In genomic region chr2:28611407-28611787, GRCm38 (mm10) we compare ENCODE assay signal across 22 mouse cellular contexts. TPM values are rescaled to one million over a fixed set of nuclear protein-coding genes. Genes with fewer than 3 reads are reported as not detected.
DNase-seq lines count a peak whose midpoint lies in the region; ATAC-seq and TF ChIP-seq lines count a peak whose summit lies in the region.
"Had no signal": no experiment of that assay in that cellular context is flagged by ENCODE, and none has a peak within 500 bp of the region (broad histone marks: within the 10 kb centered on the region; RNA-seq: fewer than 3 reads in every experiment).

No protein-coding gene starts in this region.

- H3K27ac ChIP-seq in forebrain, embryonic 10.5 days: 0 out of 2 replicates have a peak overlapping the region, but pooled peaks have one; percentile 15
- H3K27ac ChIP-seq in forebrain, embryonic 15.5 days (replicated peaks): no peak overlapping the region
- peak overlapping the region; percentile 90 for H3K27ac ChIP-seq in liver, embryonic 12.5 days
- H3K27ac ChIP-seq in intestine, embryonic 15.5 days: no peak overlapping the region
- H3K27ac ChIP-seq: embryonic facial prominence, embryonic 13.5 days; forebrain, embryonic 13.5 days; heart, adult 2 months; heart, embryonic 15.5 days; hindbrain, embryonic 13.5 days; hindbrain, postnatal 0 days had no signal

- TF ChIP-seq CTCF in E14TG2a.4 (conservative IDR thresholded peaks at IDR 0.05; ENCODE audit: low read length): no peak

- H3K4me2 ChIP-seq in forebrain, embryonic 15.5 days (replicated peaks): no peak overlapping the region
- no peak overlapping the region; the same call in 1 of the 2 replicates for H3K4me2 ChIP-seq in liver, embryonic 12.5 days
- H3K4me2 ChIP-seq in intestine, embryonic 15.5 days (replicated peaks): no peak overlapping the region
- H3K4me2 ChIP-seq: embryonic facial prominence, embryonic 13.5 days; forebrain, embryonic 13.5 days; heart, embryonic 11.5 days; heart, embryonic 15.5 days; hindbrain, embryonic 13.5 days had no signal

- no peaks in the 10 kb centered on the region for H3K9me3 ChIP-seq in forebrain, embryonic 10.5 days
- H3K9me3 ChIP-seq in forebrain, embryonic 15.5 days: no peaks in the 10 kb centered on the region
- H3K9me3 ChIP-seq in E14TG2a.4 (ENCODE audit: low read length): no peaks in the 10 kb centered on the region
- no peaks in the 10 kb centered on the region for H3K9me3 ChIP-seq in liver, embryonic 12.5 days (replicated peaks)
- H3K9me3 ChIP-seq in intestine, embryonic 15.5 days: no peaks in the 10 kb centered on the region
- H3K9me3 ChIP-seq: embryonic facial prominence, embryonic 13.5 days; forebrain, embryonic 13.5 days; heart, embryonic 15.5 days; hindbrain, embryonic 13.5 days had no signal

- H3K4me3 ChIP-seq in forebrain, embryonic 10.5 days: no peak overlapping the region
- no peak overlapping the region for H3K4me3 ChIP-seq in forebrain, embryonic 15.5 days
- H3K4me3 ChIP-seq in E14TG2a.4 (replicated peaks; ENCODE audit: low read length): peak overlapping the region; percentile 37; the same call in 1 of the 2 replicates
- no peak overlapping the region for H3K4me3 ChIP-seq in liver, embryonic 12.5 days
- H3K4me3 ChIP-seq in intestine, embryonic 15.5 days (replicated peaks): no peak overlapping the region
- H3K4me3 ChIP-seq: embryonic facial prominence, embryonic 13.5 days; forebrain, embryonic 13.5 days; heart, adult 2 months; heart, embryonic 15.5 days; hindbrain, embryonic 13.5 days had no signal

- no peak for DNase-seq in forebrain, embryonic 10.5 days (ENCODE audit: extremely low spot score, low spot score)
- no peak for DNase-seq in kidney, postnatal 14 days
- DNase-seq: adrenal gland, adult 2 months; adrenal gland, postnatal 25 days; B cell, adult 2 months; heart, adult 2 months; heart, postnatal 36 days had no signal

- no peak for ATAC-seq in forebrain, embryonic 15.5 days (replicated peaks)
- ATAC-seq in liver, embryonic 12.5 days: no peak
- ATAC-seq in megakaryocyte, adult 5-6 weeks (ENCODE audit: poor library complexity, severe bottlenecking): peak; percentile 40; the same call in 1 of the 2 replicates
- ATAC-seq in intestine, embryonic 15.5 days: no peak
- ATAC-seq: CD4-positive, CD25-positive, alpha-beta regulatory T cell, adult 4 months; forebrain, embryonic 13.5 days had no signal

- H3K27me3 ChIP-seq in forebrain, embryonic 10.5 days (ENCODE audit: poor library complexity, severe bottlenecking): no peaks in the 10 kb centered on the region
- H3K27me3 ChIP-seq in forebrain, embryonic 15.5 days: no peaks in the 10 kb centered on the region
- H3K27me3 ChIP-seq in E14TG2a.4 (ENCODE audit: insufficient read depth, low read length): peaks cover 40% of the 10 kb centered on the region
- no peaks in the 10 kb centered on the region for H3K27me3 ChIP-seq in liver, embryonic 12.5 days (replicated peaks)
- H3K27me3 ChIP-seq in intestine, embryonic 15.5 days (replicated peaks): no peaks in the 10 kb centered on the region
- H3K27me3 ChIP-seq: embryonic facial prominence, embryonic 13.5 days; forebrain, embryonic 13.5 days had no signal

- H3K36me3 ChIP-seq in forebrain, embryonic 10.5 days (replicated peaks): no peaks in the 10 kb centered on the region
- no peaks in the 10 kb centered on the region for H3K36me3 ChIP-seq in forebrain, embryonic 15.5 days
- H3K36me3 ChIP-seq in E14TG2a.4 (ENCODE audit: insufficient read depth, low read length): no peaks in the 10 kb centered on the region
- peaks cover 89% of the 10 kb centered on the region for H3K36me3 ChIP-seq in liver, embryonic 12.5 days
- no peaks in the 10 kb centered on the region for H3K36me3 ChIP-seq in intestine, embryonic 15.5 days
- H3K36me3 ChIP-seq: embryonic facial prominence, embryonic 13.5 days; heart, embryonic 15.5 days; hindbrain, embryonic 13.5 days had no signal

- H3K4me1 ChIP-seq in forebrain, embryonic 10.5 days: peaks cover 22% of the 10 kb centered on the region
- H3K4me1 ChIP-seq in forebrain, embryonic 15.5 days: no peaks in the 10 kb centered on the region
- peaks cover 64% of the 10 kb centered on the region for H3K4me1 ChIP-seq in E14TG2a.4 (replicated peaks; ENCODE audit: low read depth, low read length)
- H3K4me1 ChIP-seq in liver, embryonic 12.5 days: peaks cover 99% of the 10 kb centered on the region
- H3K4me1 ChIP-seq in intestine, embryonic 15.5 days (replicated peaks): peaks cover 4% of the 10 kb centered on the region; the same call in 1 of the 2 replicates
- H3K4me1 ChIP-seq: forebrain, embryonic 13.5 days had no signal

- WGBS in forebrain, embryonic 10.5 days: 89% methylated on average over 17 of the region's 17 CpGs
- 90% methylated on average over 17 of the region's 17 CpGs for WGBS in forebrain, embryonic 15.5 days
- WGBS in liver, embryonic 12.5 days (ENCODE audit: insufficient replicate concordance): 84% methylated on average over 17 of the region's 17 CpGs
- WGBS in intestine, embryonic 15.5 days: 88% methylated on average over 17 of the region's 17 CpGs

- H3K9ac ChIP-seq in forebrain, embryonic 15.5 days (replicated peaks): no peak overlapping the region
- H3K9ac ChIP-seq in liver, embryonic 12.5 days: peak overlapping the region; percentile 6; the same call in 1 of the 2 replicates
- H3K9ac ChIP-seq in intestine, embryonic 15.5 days: no peak overlapping the region
- H3K9ac ChIP-seq: embryonic facial prominence, embryonic 13.5 days; forebrain, embryonic 13.5 days; heart, embryonic 15.5 days; hindbrain, embryonic 13.5 days had no signal

RNA-seq across cellular contexts. Expression of gene Gfi1b, which starts 10.4 kb away (rescaled TPM):
- polyA plus RNA-seq in forebrain, embryonic 10.5 days (2016; fragmentation: Nextera tagmentation; extraction: Ambion mirVana): 4.7 and 5.4 TPM in 2 replicates
- polyA plus RNA-seq in forebrain, embryonic 15.5 days (2015; fragmentation: Nextera tagmentation; extraction: Ambion mirVana): not detected in 2 replicates
- polyA plus RNA-seq in liver, embryonic 12.5 days (2016; fragmentation: Nextera tagmentation; extraction: Ambion mirVana): 117 and 121 TPM in 2 replicates
- 2.9 and 7.4 TPM in 2 replicates for total RNA-seq in megakaryocyte, adult 5-6 weeks (2015)
- 6.1 and 7.8 TPM in 2 replicates for total RNA-seq in megakaryocyte, adult 5-6 weeks (2017)
- polyA plus RNA-seq in intestine, embryonic 15.5 days (2015; fragmentation: Nextera tagmentation; extraction: Ambion mirVana): 1.1 and 1.5 TPM in 2 replicates
- total RNA-seq: adrenal gland, adult 2 months; adrenal gland, postnatal 25 days; gastrocnemius, adult 8-10 months; heart, adult 2 months; heart, postnatal 36 days; hindbrain, postnatal 0 days had no signal
- polyA plus RNA-seq: CD4-positive, CD25-positive, alpha-beta regulatory T cell, adult 4 months; hindbrain, postnatal 0 days; intestine, embryonic 14.5 days had no signal

RNA-seq across cellular contexts. Expression of gene Gtf3c5, which starts 27.8 kb away (rescaled TPM):
- 60.1 and 62.6 TPM in 2 replicates for polyA plus RNA-seq in forebrain, embryonic 10.5 days (2016; fragmentation: Nextera tagmentation; extraction: Ambion mirVana)
- polyA plus RNA-seq in forebrain, embryonic 15.5 days (2015; fragmentation: Nextera tagmentation; extraction: Ambion mirVana): 41.8 and 42.3 TPM in 2 replicates
- polyA plus RNA-seq in liver, embryonic 12.5 days (2016; fragmentation: Nextera tagmentation; extraction: Ambion mirVana): 24.9 and 26.3 TPM in 2 replicates
- total RNA-seq in megakaryocyte, adult 5-6 weeks (2015): 12.2 and 15.2 TPM in 2 replicates
- total RNA-seq in megakaryocyte, adult 5-6 weeks (2017): 10.3 and 13.7 TPM in 2 replicates
- 31.8 and 33.8 TPM in 2 replicates for polyA plus RNA-seq in intestine, embryonic 15.5 days (2015; fragmentation: Nextera tagmentation; extraction: Ambion mirVana)

RNA-seq across cellular contexts. Expression of gene Tsc1, which starts 29.6 kb away (rescaled TPM):
- polyA plus RNA-seq in forebrain, embryonic 10.5 days (2016; fragmentation: Nextera tagmentation; extraction: Ambion mirVana): 22.9 and 26.5 TPM in 2 replicates
- 35.8 and 38.4 TPM in 2 replicates for polyA plus RNA-seq in forebrain, embryonic 15.5 days (2015; fragmentation: Nextera tagmentation; extraction: Ambion mirVana)
- polyA plus RNA-seq in liver, embryonic 12.5 days (2016; fragmentation: Nextera tagmentation; extraction: Ambion mirVana): 12.5 and 13.6 TPM in 2 replicates
- 8.9 and 10.9 TPM in 2 replicates for total RNA-seq in megakaryocyte, adult 5-6 weeks (2015)
- total RNA-seq in megakaryocyte, adult 5-6 weeks (2017): 11.7 and 12.9 TPM in 2 replicates
- 16.2 and 16.6 TPM in 2 replicates for polyA plus RNA-seq in intestine, embryonic 15.5 days (2015; fragmentation: Nextera tagmentation; extraction: Ambion mirVana)

RNA-seq across cellular contexts. Expression of gene Cel, which starts 48.2 kb away (rescaled TPM):
- 0.07 TPM in 1 of 2 replicates, not detected in the other for polyA plus RNA-seq in forebrain, embryonic 10.5 days (2016; fragmentation: Nextera tagmentation; extraction: Ambion mirVana)
- 0.10 TPM in 1 of 2 replicates, not detected in the other for polyA plus RNA-seq in forebrain, embryonic 15.5 days (2015; fragmentation: Nextera tagmentation; extraction: Ambion mirVana)
- polyA plus RNA-seq in liver, embryonic 12.5 days (2016; fragmentation: Nextera tagmentation; extraction: Ambion mirVana): not detected in 2 replicates
- not detected in 2 replicates for total RNA-seq in megakaryocyte, adult 5-6 weeks (2015)
- total RNA-seq in megakaryocyte, adult 5-6 weeks (2017): not detected in 2 replicates
- polyA plus RNA-seq in intestine, embryonic 15.5 days (2015; fragmentation: Nextera tagmentation; extraction: Ambion mirVana): 159 and 428 TPM in 2 replicates
- total RNA-seq: gastrocnemius, adult 8-10 months; gastrocnemius, postnatal 4 days; heart, adult 2 months; heart, postnatal 36 days; hindbrain, postnatal 0 days had no signal
- polyA plus RNA-seq: adrenal gland, adult 2 months; CD4-positive, CD25-positive, alpha-beta regulatory T cell, adult 4 months; embryonic facial prominence, embryonic 13.5 days; forebrain, embryonic 13.5 days; heart, adult 2 months; heart, embryonic 11.5 days; hindbrain, postnatal 0 days had no signal

Comparison
In these comparisons a context has a peak if more than half of its experiments do, and no peak if none do; other contexts are left out.
1. H3K27ac ChIP-seq: peak in forebrain, embryonic 10.5 days (single experiment) and liver, embryonic 12.5 days (single experiment); none in forebrain, embryonic 15.5 days (single experiment) and intestine, embryonic 15.5 days (single experiment).
2. RNA of gene Gfi1b, which starts 10.4 kb away (polyA plus RNA-seq): 117 to 121 TPM in liver, embryonic 12.5 days; 4.7 to 5.4 TPM in forebrain, embryonic 10.5 days, 1.1 to 1.5 TPM in intestine, embryonic 15.5 days and not detected in forebrain, embryonic 15.5 days; every median in the first group is over 10 times any median in the second.